Mouse (Mus musculus) embryonic fibroblast, embryonic 13.5 days (primary cell): Measurements from ENCODE around the gene Sec23ip.

Experiments used
- CTCF ChIP-seq: IDR thresholded peaks from 2 replicates; pipeline ENCODE4 v1.5.1; 2011; ENCODE audit warnings: mild to moderate bottlenecking, control low read depth, low read length, moderate library complexity, borderline replicate concordance; ENCODE audit not compliant: insufficient read depth
- POLR2A ChIP-seq: IDR thresholded peaks from 2 replicates; pipeline ENCODE4 v1.6.1; 2011; ENCODE audit warnings: low read depth, mild to moderate bottlenecking, control low read depth, low read length, moderate library complexity

- TF ChIP-seq POLR2A (no peak), CTCF (no peak)
Measured at GRCm38 (mm10) chr7:128833196-128833595, 88.5 kb downstream of the Sec23ip start.
